Mouse (Mus musculus) effector memory CD4-positive, alpha-beta T cell, adult 7 months (primary cell): ENCODE measurements around the gene Vipas39. TPM values are rescaled to one million over a fixed set of nuclear protein-coding genes. Genes with fewer than 3 reads are reported as not detected.

Experiments
- polyA plus RNA-seq: library from polyadenylated mRNA; unstranded; fragments of 100-300 nt; shearing (Covaris generic); gene quantifications from one replicate; pipeline ENCODE4 v1.2.1, GENCODE M21; 2017

The Vipas39 gene
- 19.8 TPM for polyA plus RNA-seq

DNA sequence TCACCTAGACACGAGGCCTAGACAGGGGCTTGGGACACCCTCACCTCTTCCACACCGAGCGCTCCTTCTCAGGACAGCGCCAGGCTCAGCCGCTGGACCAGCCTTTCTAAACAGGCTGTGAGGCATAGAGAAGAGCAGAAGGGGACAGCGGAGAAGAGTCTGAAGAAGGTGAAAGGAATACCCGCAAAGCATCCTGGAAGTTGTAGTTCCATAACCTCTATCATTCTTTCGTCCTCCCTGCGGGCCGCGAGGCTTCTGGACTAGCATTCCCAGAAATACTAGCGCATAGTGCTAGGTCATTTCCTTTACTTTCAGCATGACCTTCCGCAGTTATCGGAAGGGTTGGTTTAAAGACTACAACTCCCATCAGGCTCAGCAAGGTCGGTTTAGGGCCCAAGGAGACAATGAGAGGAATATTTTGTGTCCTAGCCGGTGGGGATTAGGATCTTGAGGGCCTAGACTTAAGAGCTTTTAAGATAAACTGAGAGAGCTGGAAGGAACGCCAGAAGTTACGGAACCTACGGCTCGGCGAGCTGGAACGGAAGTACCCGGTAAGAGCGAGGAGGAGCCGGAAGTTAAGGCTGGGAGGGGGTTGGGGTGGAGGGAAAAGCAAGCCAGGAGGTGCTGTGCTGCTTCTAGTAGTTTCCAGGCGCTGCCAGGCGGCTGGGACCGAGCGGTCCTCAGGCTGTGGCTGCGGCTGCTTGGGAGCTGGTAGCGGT is at the start of gene Vipas39, which contains the start of gene Ahsa1:
Gene Vipas39, minus strand, starts transcription at position 149 of the 719 bp plus-strand sequence.
Gene Ahsa1, plus strand, starts transcription at position 372 of the 719 bp plus-strand sequence.

DNA sequence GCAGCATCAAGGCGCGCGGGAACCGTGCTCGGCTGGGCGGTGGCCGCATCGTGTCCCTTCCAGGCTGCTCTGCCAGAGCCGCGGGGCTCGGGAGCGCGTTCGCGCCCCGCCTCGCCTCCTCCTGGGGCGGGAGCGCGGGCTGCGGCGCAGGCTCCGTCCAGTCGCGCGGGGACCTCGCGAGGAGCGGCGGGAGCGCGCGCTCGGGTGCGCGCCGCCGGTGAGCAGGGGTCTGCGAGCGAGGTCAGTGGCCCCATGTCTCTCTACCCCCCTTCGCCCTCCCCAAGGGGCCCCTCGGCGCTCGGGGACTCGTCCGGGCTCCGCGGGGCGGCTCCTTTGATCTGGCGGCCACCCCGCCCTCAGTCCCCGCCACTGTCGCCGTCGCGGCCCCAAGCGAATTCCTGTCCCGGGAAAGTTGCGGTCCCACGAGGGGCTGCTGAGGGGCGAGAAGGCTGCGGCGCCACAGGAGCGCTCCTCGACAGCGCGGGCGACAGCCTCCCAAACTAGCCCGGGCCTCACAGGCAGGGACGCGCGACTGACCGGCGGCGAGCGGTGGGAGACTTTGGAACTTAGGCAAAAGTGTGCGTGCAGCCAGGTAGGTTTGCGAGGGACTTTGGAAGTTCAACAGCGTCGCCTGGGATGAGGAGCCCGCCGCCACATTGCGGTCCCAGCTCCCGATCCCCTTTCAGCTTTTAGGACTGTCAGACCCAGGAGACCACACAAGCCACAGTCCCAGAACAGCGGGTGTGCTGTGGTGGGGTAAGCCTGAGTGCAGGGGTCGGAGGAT is 33.8 kb upstream of the Vipas39 start, which contains the start of gene Ism2:
Gene Ism2, minus strand, starts transcription at position 49 of the 784 bp plus-strand sequence.

DNA sequence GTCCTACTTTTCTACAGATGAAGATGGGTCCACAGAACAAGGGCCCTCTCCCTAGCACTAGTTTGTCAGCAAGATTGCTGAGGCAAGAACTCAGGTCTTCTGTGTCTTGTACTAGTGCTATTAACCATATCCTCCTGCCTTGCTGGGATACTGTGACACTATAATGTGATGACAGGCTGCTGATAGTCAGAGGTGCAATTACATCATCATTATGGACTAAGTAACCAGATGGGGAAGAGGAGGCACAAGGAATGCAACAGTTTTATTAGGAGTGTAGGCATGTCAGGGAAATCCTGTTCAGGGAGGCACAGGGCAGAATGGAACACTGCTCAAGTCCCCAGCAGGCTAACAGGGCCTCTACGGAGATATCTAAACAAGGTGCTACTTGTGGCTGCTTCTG is 27.4 kb downstream of the Vipas39 start, which contains the start of gene Noxred1:
Gene Noxred1, minus strand, starts transcription at position 101 of the 400 bp plus-strand sequence.

GRCm38 (mm10) chr12:87199973-87200586 is 66.0 kb downstream of the Vipas39 start, which contains the start of gene Tmed8:
Gene Tmed8 (minus strand): TSS chr12:87200454.

GRCm38 (mm10) chr12:87199206-87199972 is 66.7 kb downstream of the Vipas39 start, which contains the start of gene Samd15:
Gene Samd15 (plus strand): TSS chr12:87199723.

Other genes with a start within 250 kb of the Vipas39 start
- gene Tmem63c, start 244.9 kb downstream of the Vipas39 start, polyA plus RNA-seq = 0.29 TPM
- not detected for gene Ngb, start 163.7 kb downstream of the Vipas39 start, polyA plus RNA-seq
- 7.7 TPM for gene Gstz1, start 119.1 kb downstream of the Vipas39 start, polyA plus RNA-seq
- gene Pomt2, start 118.3 kb downstream of the Vipas39 start, polyA plus RNA-seq = 4.3 TPM
- 2.4 TPM for gene Samd15, start 66.5 kb downstream of the Vipas39 start, polyA plus RNA-seq
- 7.9 TPM for gene Tmed8, start 65.8 kb downstream of the Vipas39 start, polyA plus RNA-seq
- 0.45 TPM for gene Noxred1, start 27.5 kb downstream of the Vipas39 start, polyA plus RNA-seq
- 153 TPM for gene Ahsa1, start 223 bp upstream of the Vipas39 start, polyA plus RNA-seq
- gene Ism2, start 33.4 kb upstream of the Vipas39 start, polyA plus RNA-seq = not detected
- 138 TPM for gene Sptlc2, start 122.1 kb upstream of the Vipas39 start, polyA plus RNA-seq
- gene Slirp, start 177.6 kb upstream of the Vipas39 start, polyA plus RNA-seq = 46.1 TPM
- 68.3 TPM for gene Alkbh1, start 177.8 kb upstream of the Vipas39 start, polyA plus RNA-seq
- 181 TPM for gene Snw1, start 206.0 kb upstream of the Vipas39 start, polyA plus RNA-seq
- gene Gm5788, start 228.5 kb upstream of the Vipas39 start, polyA plus RNA-seq = 1.1 TPM
- gene Gm8300, start 248.1 kb upstream of the Vipas39 start, polyA plus RNA-seq = 0.22 TPM